Mouse (Mus musculus): Measurements from ENCODE around the gene Chn2.

DNA sequence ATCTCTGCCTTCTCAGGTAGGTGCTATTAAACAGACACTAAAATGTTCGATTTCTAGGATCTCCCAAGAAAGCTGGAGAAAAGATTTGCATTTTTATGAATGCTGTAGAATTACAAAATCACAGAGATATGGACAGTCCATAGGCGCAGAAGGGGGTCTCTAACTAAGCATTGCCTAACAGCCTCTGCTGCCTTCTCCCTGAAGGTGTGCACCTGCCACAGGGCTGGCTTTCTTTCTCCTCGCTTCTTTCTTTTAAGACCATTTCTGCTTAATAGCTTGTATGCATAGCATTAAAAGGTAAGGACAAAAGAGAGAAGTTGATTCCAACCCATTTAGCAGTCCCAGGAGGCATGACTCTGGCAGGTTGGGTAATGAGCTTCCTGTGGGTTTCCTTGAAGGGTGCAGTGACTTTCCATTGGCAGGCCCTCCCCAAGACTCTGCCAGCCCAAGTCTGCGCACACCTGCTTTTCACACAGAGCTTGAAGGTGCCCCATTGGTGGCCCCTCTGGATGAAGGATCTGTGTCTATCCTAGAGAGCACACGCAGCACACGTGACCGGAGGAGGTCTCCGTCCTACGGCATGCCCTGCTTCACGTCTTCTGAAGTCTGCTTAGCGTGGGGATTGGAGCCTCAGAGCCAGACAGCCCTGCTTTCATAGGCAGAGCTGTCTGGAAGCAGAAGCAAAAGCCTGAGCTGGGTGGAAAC, 87.8 kb downstream of the Chn2 start:
- no peak for TF ChIP-seq TAL1 (IDR thresholded peaks at IDR 0.05; ENCODE audit: low read length)
- TF ChIP-seq GATA1 (IDR thresholded peaks at IDR 0.05; ENCODE audit: low read length), result no peak

Data from erythroblast, embryonic 14.5 days (primary cell).